Mouse (Mus musculus): Measurements from ENCODE around the gene Iqschfp. TPM values are rescaled to one million over a fixed set of nuclear protein-coding genes. Genes with fewer than 3 reads are reported as not detected.

Gene Iqschfp
- polyA plus RNA-seq, 1 experiment from 2014 or later, result 5.3 TPM

DNA sequence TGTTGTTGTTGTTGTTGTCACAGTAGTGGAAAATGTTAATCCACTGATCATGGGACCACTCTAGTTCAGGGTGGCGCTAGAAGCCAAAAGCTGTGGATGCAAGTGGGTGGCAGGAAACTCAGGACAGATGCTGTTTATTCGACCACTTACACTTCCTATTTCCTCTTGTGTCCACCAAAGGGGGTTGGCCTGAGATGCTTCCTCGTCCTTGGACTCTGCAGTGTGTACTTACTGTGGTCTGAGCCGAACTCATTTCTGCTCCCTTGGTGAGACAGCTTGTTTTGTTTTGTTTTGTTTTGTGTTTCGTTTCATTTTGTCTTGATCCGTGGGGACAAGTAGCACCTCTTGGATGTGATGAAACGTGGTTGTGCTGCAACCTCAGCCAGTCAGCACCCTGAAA lies 750.9 kb downstream of the Iqschfp start:
- Histone ChIP-seq H3K27me3 (replicated peaks; ENCODE audit: control insufficient read depth, insufficient read depth, low read length) (no peaks in the 10 kb centered on the region), H3K4me2 (ENCODE audit: low read length) (no peak overlapping the region), H3K4me3 (replicated peaks; ENCODE audit: low read length) (no peak overlapping the region), H3K27ac (ENCODE audit: low read length) (no peak overlapping the region), H3K4me1 (replicated peaks; ENCODE audit: control insufficient read depth, insufficient read depth, low read length) (no peaks in the 10 kb centered on the region), H3K9me3 (ENCODE audit: control insufficient read depth, low read length) (no peaks in the 10 kb centered on the region), H3K9ac (replicated peaks; ENCODE audit: low read depth, low read length) (no peak overlapping the region), H3K36me3 (ENCODE audit: control insufficient read depth, insufficient read depth) (no peaks in the 10 kb centered on the region)
- 87% methylated on average over 7 of the region's 7 CpGs for WGBS
- ATAC-seq, result no peak

DNA sequence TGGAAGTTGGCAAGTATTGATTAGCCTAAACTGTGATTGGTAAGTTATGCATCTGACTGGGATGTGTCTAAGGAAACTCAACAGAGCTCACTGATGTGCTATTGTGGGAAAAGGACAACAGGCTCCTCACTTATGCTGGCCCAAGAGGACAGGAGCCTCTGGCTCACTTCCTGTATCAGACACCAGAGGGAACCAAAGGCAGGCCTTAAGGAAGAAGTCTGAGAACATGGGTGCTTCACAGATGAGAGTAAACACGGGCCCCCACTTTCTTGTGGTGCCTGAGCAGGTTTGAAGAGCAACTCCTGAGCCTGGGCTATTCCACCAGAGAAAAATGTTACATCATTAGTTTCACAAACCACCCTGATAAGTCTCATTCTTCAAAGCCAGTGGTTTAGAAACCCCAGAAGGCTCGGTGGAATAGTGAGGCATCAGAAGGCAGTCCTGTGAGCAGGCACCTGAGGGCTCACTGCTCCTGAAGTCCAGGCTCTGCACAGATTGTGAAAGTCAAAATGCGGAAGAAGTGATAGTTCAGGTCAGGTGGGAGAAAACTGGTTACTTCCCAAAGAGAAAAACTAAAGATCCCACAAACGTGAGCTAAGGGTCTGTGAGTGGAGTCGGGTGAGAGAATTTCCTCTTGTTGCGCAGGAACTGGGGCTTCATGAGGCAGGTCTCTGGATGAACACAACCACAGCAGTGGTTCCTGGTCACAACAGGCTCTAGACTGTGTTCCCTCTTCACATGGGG lies 754.5 kb downstream of the Iqschfp start:
- H3K9ac ChIP-seq (replicated peaks; ENCODE audit: low read depth, low read length), result no peak overlapping the region
- H3K4me1 ChIP-seq (replicated peaks; ENCODE audit: control insufficient read depth, insufficient read depth, low read length), result no peaks in the 10 kb centered on the region
- H3K9me3 ChIP-seq (ENCODE audit: control insufficient read depth, low read length), result no peaks in the 10 kb centered on the region
- ATAC-seq, result no peak
- WGBS, result 92% methylated on average over 6 of the region's 6 CpGs
- H3K4me2 ChIP-seq (ENCODE audit: low read length), result no peak overlapping the region
- no peaks in the 10 kb centered on the region for H3K27me3 ChIP-seq (replicated peaks; ENCODE audit: control insufficient read depth, insufficient read depth, low read length)
- no peaks in the 10 kb centered on the region for H3K36me3 ChIP-seq (ENCODE audit: control insufficient read depth, insufficient read depth)
- H3K27ac ChIP-seq (ENCODE audit: low read length), result no peak overlapping the region
- no peak overlapping the region for H3K4me3 ChIP-seq (replicated peaks; ENCODE audit: low read length)

DNA sequence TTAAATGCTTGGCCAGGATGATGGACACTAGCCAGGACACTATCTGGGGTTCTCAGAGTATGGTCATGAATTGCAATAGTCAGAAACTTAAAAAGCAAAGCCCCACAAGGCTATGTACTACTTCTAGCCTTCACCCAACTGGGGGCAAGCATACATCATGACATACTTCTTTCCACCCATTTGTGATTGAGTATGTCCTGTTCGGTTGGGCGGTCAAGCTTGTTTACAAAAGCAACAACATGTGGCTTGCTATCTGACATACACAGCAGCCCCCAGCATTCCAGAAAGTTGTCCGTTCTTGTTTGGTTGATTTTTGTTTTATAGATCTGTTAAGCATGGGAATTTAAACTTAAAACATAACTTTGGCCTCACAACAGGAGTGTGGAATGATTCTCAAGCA lies 755.2 kb downstream of the Iqschfp start:
- Histone ChIP-seq H3K27me3 (replicated peaks; ENCODE audit: control insufficient read depth, insufficient read depth, low read length) (no peaks in the 10 kb centered on the region), H3K9ac (replicated peaks; ENCODE audit: low read depth, low read length) (no peak overlapping the region), H3K9me3 (ENCODE audit: control insufficient read depth, low read length) (no peaks in the 10 kb centered on the region), H3K4me2 (ENCODE audit: low read length) (no peak overlapping the region), H3K4me1 (replicated peaks; ENCODE audit: control insufficient read depth, insufficient read depth, low read length) (no peaks in the 10 kb centered on the region), H3K4me3 (replicated peaks; ENCODE audit: low read length) (no peak overlapping the region), H3K36me3 (ENCODE audit: control insufficient read depth, insufficient read depth) (no peaks in the 10 kb centered on the region), H3K27ac (ENCODE audit: low read length) (no peak overlapping the region)
- ATAC-seq, result no peak
- WGBS, result 95% methylated on average over 3 of the region's 3 CpGs

DNA sequence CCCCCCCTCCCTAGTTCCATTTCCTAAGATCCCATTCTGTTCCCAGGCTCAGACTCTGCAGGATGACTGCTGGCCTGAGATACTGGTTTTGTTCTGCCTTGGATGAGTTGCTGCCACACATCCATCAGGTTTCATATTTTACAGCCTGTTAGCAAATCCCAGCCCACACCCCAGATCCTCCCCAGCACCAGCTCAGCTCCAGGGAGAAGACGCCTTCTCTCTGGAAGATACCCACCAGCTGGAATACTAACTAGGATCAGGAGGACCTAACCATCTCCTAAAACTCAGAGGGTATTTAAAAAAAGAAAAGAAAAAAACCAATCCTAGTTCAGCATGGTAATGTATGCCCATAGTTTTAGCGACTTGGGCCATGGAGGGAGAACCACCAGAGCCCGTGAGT lies 758.2 kb downstream of the Iqschfp start:
- no peak overlapping the region for H3K4me2 ChIP-seq (ENCODE audit: low read length)
- 93% methylated on average over 3 of the region's 3 CpGs for WGBS
- no peaks in the 10 kb centered on the region for H3K9me3 ChIP-seq (ENCODE audit: control insufficient read depth, low read length)
- no peaks in the 10 kb centered on the region for H3K36me3 ChIP-seq (ENCODE audit: control insufficient read depth, insufficient read depth)
- H3K9ac ChIP-seq (replicated peaks; ENCODE audit: low read depth, low read length), result no peak overlapping the region
- no peak overlapping the region for H3K4me3 ChIP-seq (replicated peaks; ENCODE audit: low read length)
- H3K27ac ChIP-seq (ENCODE audit: low read length), result no peak overlapping the region
- ATAC-seq, result no peak
- no peaks in the 10 kb centered on the region for H3K4me1 ChIP-seq (replicated peaks; ENCODE audit: control insufficient read depth, insufficient read depth, low read length)
- H3K27me3 ChIP-seq (replicated peaks; ENCODE audit: control insufficient read depth, insufficient read depth, low read length), result no peaks in the 10 kb centered on the region

DNA sequence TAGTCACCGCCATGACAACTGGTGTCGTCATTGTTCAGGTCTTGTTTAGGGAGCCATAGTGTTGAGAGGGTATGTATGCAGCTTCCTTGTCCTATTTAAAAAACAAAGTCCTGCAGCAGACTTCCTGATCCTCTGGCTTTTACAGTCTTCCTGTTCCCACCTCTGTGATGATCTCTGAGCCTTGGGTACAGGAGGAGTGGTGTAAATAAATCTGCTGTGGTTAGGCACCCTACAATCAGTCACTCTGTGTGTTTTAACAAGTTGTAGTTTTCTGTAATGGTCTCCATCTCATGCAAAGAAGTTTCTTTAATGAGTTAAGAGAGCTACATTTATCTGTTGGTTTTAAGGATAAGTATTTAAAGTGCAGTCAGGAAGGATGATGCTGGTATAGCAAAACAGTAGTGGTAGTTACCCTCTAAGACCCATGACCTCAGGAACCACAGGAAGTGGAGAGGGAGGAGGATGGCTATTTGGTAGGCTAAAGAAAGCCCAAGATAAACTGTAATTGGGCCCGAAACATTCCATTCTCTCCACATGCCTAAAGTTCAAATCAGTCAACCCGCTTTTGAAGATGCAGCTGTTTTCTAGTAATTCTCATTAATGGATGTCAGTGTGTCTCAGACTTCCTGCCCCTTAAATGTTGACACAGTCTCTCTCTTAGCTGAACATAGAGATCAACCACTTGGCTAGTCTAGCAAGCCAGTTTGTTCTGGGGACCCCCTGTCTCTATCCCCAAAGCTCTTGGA lies 764.7 kb downstream of the Iqschfp start:
- no peaks in the 10 kb centered on the region for H3K27me3 ChIP-seq (replicated peaks; ENCODE audit: control insufficient read depth, insufficient read depth, low read length)
- 91% methylated on average over 4 of the region's 4 CpGs for WGBS
- no peak overlapping the region for H3K4me3 ChIP-seq (replicated peaks; ENCODE audit: low read length)
- no peak for ATAC-seq
- H3K36me3 ChIP-seq (ENCODE audit: control insufficient read depth, insufficient read depth), result no peaks in the 10 kb centered on the region
- no peaks in the 10 kb centered on the region for H3K9me3 ChIP-seq (ENCODE audit: control insufficient read depth, low read length)
- no peak overlapping the region for H3K9ac ChIP-seq (replicated peaks; ENCODE audit: low read depth, low read length)
- H3K4me2 ChIP-seq (ENCODE audit: low read length), result no peak overlapping the region
- no peak overlapping the region for H3K27ac ChIP-seq (ENCODE audit: low read length)
- no peaks in the 10 kb centered on the region for H3K4me1 ChIP-seq (replicated peaks; ENCODE audit: control insufficient read depth, insufficient read depth, low read length)

DNA sequence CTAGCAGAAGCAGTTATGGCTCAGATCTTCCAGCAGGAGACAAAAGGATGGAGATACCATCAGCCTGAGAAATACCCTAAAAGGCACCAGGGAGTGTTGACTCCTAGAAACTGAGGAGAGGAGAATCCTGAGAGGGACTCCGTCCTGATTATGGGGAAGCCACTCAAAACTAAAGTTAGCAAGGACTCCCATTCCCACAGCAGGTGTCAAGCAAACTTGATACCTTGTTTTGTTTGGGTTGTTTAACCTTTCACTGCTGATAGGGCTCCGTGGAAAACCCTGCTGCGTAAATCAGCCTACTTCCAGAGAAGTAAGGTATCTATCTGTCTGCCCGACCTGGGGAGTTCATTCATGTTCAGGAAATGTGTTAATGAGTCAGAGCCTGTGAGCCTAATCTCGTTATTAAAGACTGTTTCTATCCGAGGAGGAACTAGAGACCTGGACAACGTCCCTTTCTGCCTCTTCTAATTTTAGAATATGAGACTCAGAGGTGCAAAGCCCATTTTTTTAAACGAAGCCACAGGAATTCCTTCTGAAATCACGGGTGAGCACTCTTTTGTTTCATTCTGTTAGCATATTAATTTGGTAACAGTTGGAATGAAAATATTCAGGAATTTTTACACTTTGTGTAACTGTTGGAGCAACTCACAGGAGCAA lies 765.7 kb downstream of the Iqschfp start:
- H3K4me1 ChIP-seq (replicated peaks; ENCODE audit: control insufficient read depth, insufficient read depth, low read length), result no peaks in the 10 kb centered on the region
- no peaks in the 10 kb centered on the region for H3K9me3 ChIP-seq (ENCODE audit: control insufficient read depth, low read length)
- no peak overlapping the region for H3K9ac ChIP-seq (replicated peaks; ENCODE audit: low read depth, low read length)
- no peak for ATAC-seq
- no peaks in the 10 kb centered on the region for H3K27me3 ChIP-seq (replicated peaks; ENCODE audit: control insufficient read depth, insufficient read depth, low read length)
- 26% methylated on average over 9 of the region's 9 CpGs for WGBS
- H3K4me2 ChIP-seq (ENCODE audit: low read length), result no peak overlapping the region
- H3K4me3 ChIP-seq (replicated peaks; ENCODE audit: low read length), result no peak overlapping the region
- no peaks in the 10 kb centered on the region for H3K36me3 ChIP-seq (ENCODE audit: control insufficient read depth, insufficient read depth)
- H3K27ac ChIP-seq (ENCODE audit: low read length), result no peak overlapping the region

DNA sequence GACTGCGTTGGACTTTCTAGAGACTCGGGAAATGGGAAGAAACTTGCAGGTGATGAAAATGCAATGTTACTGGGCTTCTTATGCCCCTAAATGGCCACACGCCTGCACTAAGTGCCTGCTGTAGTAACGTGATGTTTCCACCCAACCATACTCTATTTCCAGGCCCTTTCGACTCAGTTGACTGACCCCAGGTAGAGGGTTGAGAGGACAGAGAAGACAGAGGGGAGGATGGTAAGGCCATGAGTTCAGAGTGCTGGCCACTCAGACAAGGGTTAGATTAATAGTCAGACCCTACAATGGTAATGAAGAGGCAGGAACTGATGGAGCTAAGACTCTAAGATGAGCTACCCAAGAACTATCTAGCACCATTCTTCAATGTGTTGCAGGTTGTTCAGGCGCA lies 768.0 kb downstream of the Iqschfp start:
- H3K36me3 ChIP-seq (ENCODE audit: control insufficient read depth, insufficient read depth), result no peaks in the 10 kb centered on the region
- 95% methylated on average over 6 of the region's 6 CpGs for WGBS

DNA sequence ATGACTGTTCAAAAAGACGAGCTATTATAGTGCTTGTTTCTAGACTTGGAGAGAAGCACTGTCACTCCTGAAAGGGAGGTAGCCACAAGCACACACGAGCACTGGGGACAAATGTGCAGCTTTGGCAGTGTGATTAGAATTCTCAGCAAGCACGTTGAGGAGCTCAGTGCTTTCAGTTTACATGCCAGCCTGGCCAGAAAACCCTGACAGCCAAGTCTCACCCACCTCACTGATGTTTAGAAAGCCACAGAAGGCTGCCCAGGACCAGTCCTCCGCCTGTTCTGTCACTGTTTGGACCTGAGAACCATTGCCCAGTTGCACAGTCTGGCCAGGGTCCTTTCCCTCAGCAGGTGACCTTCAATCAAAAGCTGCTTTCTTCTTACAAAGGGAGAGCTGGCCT lies 768.5 kb downstream of the Iqschfp start:
- Histone ChIP-seq H3K4me3 (replicated peaks; ENCODE audit: low read length) (no peak overlapping the region), H3K36me3 (ENCODE audit: control insufficient read depth, insufficient read depth) (no peaks in the 10 kb centered on the region), H3K9ac (replicated peaks; ENCODE audit: low read depth, low read length) (no peak overlapping the region), H3K4me1 (replicated peaks; ENCODE audit: control insufficient read depth, insufficient read depth, low read length) (no peaks in the 10 kb centered on the region), H3K4me2 (ENCODE audit: low read length) (no peak overlapping the region), H3K27me3 (replicated peaks; ENCODE audit: control insufficient read depth, insufficient read depth, low read length) (no peaks in the 10 kb centered on the region), H3K27ac (ENCODE audit: low read length) (no peak overlapping the region), H3K9me3 (ENCODE audit: control insufficient read depth, low read length) (no peaks in the 10 kb centered on the region)
- 50% methylated on average over 4 of the region's 4 CpGs for WGBS
- ATAC-seq, result no peak

More for the DNA sequence above, 768.0 kb downstream of the Iqschfp start:
- no peak for ATAC-seq
- Histone ChIP-seq H3K4me3 (replicated peaks; ENCODE audit: low read length) (no peak overlapping the region), H3K9ac (replicated peaks; ENCODE audit: low read depth, low read length) (no peak overlapping the region), H3K27ac (ENCODE audit: low read length) (no peak overlapping the region), H3K9me3 (ENCODE audit: control insufficient read depth, low read length) (no peaks in the 10 kb centered on the region), H3K27me3 (replicated peaks; ENCODE audit: control insufficient read depth, insufficient read depth, low read length) (no peaks in the 10 kb centered on the region), H3K4me1 (replicated peaks; ENCODE audit: control insufficient read depth, insufficient read depth, low read length) (no peaks in the 10 kb centered on the region), H3K4me2 (ENCODE audit: low read length) (no peak overlapping the region)

DNA sequence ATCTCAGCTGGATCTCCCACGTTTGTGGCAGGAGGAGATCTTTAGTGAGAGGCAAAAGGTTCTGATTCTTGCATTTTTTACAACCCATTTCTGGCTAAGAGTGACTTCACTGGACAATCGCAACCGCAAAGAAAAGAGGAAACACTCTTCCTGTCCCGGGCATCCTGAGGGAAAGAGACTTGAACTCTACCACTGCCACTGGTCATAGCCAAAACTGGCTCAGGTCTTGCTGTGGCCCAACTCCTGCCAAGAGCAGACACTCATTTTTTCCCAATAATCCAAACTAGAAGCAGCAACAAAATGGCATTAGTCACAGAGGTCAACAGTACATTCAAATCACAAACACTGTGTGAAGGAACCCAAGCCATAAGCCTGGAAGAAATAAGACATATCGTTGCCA lies 770.4 kb downstream of the Iqschfp start:
- Histone ChIP-seq H3K4me1 (replicated peaks; ENCODE audit: control insufficient read depth, insufficient read depth, low read length) (no peaks in the 10 kb centered on the region), H3K9ac (replicated peaks; ENCODE audit: low read depth, low read length) (no peak overlapping the region), H3K4me2 (ENCODE audit: low read length) (no peak overlapping the region), H3K9me3 (ENCODE audit: control insufficient read depth, low read length) (no peaks in the 10 kb centered on the region), H3K27me3 (replicated peaks; ENCODE audit: control insufficient read depth, insufficient read depth, low read length) (no peaks in the 10 kb centered on the region), H3K36me3 (ENCODE audit: control insufficient read depth, insufficient read depth) (no peaks in the 10 kb centered on the region), H3K4me3 (replicated peaks; ENCODE audit: low read length) (no peak overlapping the region), H3K27ac (ENCODE audit: low read length) (no peak overlapping the region)
- WGBS, result 88% methylated on average over 5 of the region's 5 CpGs
- no peak for ATAC-seq
